Mouse (Mus musculus): Measurements from ENCODE around the gene Ppid. TPM values are rescaled to one million over a fixed set of nuclear protein-coding genes. Genes with fewer than 3 reads are reported as not detected.
A peak's percentile ranks its signal among the peaks of the same experiment; 100 is the strongest.

Gene Ppid
- 161 and 169 TPM in 2 replicates for polyA plus RNA-seq (2015; fragmentation: Nextera tagmentation; extraction: Ambion mirVana)

GRCm38 (mm10) chr3:79590863-79591792 is at the start of gene Ppid:
Gene Ppid (plus strand): TSS chr3:79591342.
- peak within 1 kb of the TSS; percentile 78 for H3K4me3 ChIP-seq (replicated peaks; ENCODE audit: low read length)
- peak within 1 kb of the TSS; percentile 89 for H3K4me2 ChIP-seq (ENCODE audit: low read length)
- H3K36me3 ChIP-seq (ENCODE audit: control insufficient read depth, insufficient read depth), result peaks cover 12% of the 10 kb centered on the region; the same call in 1 of the 2 replicates
- H3K9ac ChIP-seq (replicated peaks; ENCODE audit: low read depth, low read length), result peak within 1 kb of the TSS; percentile 77
- no peaks in the 10 kb centered on the region for H3K9me3 ChIP-seq (ENCODE audit: control insufficient read depth, low read length)
- no peaks in the 10 kb centered on the region for H3K27me3 ChIP-seq (replicated peaks; ENCODE audit: control insufficient read depth, insufficient read depth, low read length)
- ATAC-seq, result peak; percentile 91
- 4% methylated on average over 62 of the region's 63 CpGs for WGBS
- H3K27ac ChIP-seq (ENCODE audit: low read length), result peak within 1 kb of the TSS; percentile 63
- peaks cover 14% of the 10 kb centered on the region for H3K4me1 ChIP-seq (replicated peaks; ENCODE audit: control insufficient read depth, insufficient read depth, low read length)

GRCm38 (mm10) chr3:79542585-79542984 is 48.6 kb upstream of the Ppid start:
- H3K27ac ChIP-seq (ENCODE audit: low read length), result no peak overlapping the region
- no peaks in the 10 kb centered on the region for H3K9me3 ChIP-seq (ENCODE audit: control insufficient read depth, low read length)
- no peak overlapping the region for H3K4me2 ChIP-seq (ENCODE audit: low read length)
- no peak for ATAC-seq
- H3K27me3 ChIP-seq (replicated peaks; ENCODE audit: control insufficient read depth, insufficient read depth, low read length), result no peaks in the 10 kb centered on the region
- 52% methylated on average over 6 of the region's 6 CpGs for WGBS
- H3K4me3 ChIP-seq (replicated peaks; ENCODE audit: low read length), result no peak overlapping the region
- H3K36me3 ChIP-seq (ENCODE audit: control insufficient read depth, insufficient read depth), result no peaks in the 10 kb centered on the region
- H3K4me1 ChIP-seq (replicated peaks; ENCODE audit: control insufficient read depth, insufficient read depth, low read length), result no peaks in the 10 kb centered on the region
- no peak overlapping the region for H3K9ac ChIP-seq (replicated peaks; ENCODE audit: low read depth, low read length)

DNA sequence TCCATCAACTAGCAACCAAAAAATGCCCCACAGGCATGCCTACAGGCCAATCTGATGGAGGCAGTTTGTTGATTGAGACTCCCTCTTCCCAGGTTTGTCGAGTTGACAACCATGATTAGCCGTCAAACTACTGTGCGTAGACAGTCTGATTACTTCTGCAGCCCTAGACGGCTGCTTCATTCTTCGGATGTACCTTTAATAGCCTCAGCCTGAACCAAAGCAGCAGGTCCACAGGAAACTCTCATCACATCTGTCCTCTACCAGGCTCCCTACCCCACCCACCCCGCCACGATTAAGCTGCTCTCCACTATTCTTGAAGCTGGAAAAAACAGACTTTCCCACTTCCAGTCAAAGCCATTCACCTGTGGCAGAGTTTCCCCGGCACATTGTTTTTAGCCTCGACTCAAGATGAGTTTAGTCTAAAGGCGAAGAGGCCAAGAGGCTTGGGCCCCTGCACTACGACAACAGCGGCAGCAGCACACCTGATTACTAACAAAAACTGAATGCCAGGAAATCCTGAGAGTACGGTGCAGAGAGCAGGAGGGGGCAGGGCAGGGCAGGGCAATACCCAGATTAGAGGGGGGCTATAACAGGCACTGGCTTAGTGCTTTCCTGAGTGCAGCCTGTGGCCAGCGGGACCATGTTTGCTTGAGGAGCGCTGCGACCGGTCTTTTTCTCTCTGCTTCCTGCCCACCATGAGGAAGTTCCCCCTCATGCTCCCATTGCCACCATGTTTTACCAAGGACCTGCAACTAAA is 42.3 kb upstream of the Ppid start:
- 0 out of 2 replicates have a peak, but pooled peaks have one; percentile 15 for ATAC-seq
- WGBS, result 87% methylated on average over 17 of the region's 17 CpGs
- Histone ChIP-seq H3K4me3 (replicated peaks; ENCODE audit: low read length) (no peak overlapping the region), H3K27me3 (replicated peaks; ENCODE audit: control insufficient read depth, insufficient read depth, low read length) (no peaks in the 10 kb centered on the region), H3K36me3 (ENCODE audit: control insufficient read depth, insufficient read depth) (no peaks in the 10 kb centered on the region), H3K4me2 (ENCODE audit: low read length) (no peak overlapping the region), H3K27ac (ENCODE audit: low read length) (no peak overlapping the region), H3K4me1 (replicated peaks; ENCODE audit: control insufficient read depth, insufficient read depth, low read length) (no peaks in the 10 kb centered on the region), H3K9ac (replicated peaks; ENCODE audit: low read depth, low read length) (no peak overlapping the region), H3K9me3 (ENCODE audit: control insufficient read depth, low read length) (no peaks in the 10 kb centered on the region)

- peak; percentile 64 for ATAC-seq
- no peak overlapping the region for H3K9ac ChIP-seq (replicated peaks; ENCODE audit: low read depth, low read length)
- H3K27ac ChIP-seq (ENCODE audit: low read length), result no peak overlapping the region
- no peak overlapping the region for H3K4me2 ChIP-seq (ENCODE audit: low read length)
- H3K9me3 ChIP-seq (ENCODE audit: control insufficient read depth, low read length), result no peaks in the 10 kb centered on the region
- 72% methylated on average over 8 of the region's 8 CpGs for WGBS
- no peaks in the 10 kb centered on the region for H3K36me3 ChIP-seq (ENCODE audit: control insufficient read depth, insufficient read depth)
- H3K27me3 ChIP-seq (replicated peaks; ENCODE audit: control insufficient read depth, insufficient read depth, low read length), result no peaks in the 10 kb centered on the region
- H3K4me3 ChIP-seq (replicated peaks; ENCODE audit: low read length), result no peak overlapping the region
- H3K4me1 ChIP-seq (replicated peaks; ENCODE audit: control insufficient read depth, insufficient read depth, low read length), result no peaks in the 10 kb centered on the region
These were observed 41.3 kb upstream of the Ppid start for GRCm38 (mm10) chr3:79549751-79550393.

DNA sequence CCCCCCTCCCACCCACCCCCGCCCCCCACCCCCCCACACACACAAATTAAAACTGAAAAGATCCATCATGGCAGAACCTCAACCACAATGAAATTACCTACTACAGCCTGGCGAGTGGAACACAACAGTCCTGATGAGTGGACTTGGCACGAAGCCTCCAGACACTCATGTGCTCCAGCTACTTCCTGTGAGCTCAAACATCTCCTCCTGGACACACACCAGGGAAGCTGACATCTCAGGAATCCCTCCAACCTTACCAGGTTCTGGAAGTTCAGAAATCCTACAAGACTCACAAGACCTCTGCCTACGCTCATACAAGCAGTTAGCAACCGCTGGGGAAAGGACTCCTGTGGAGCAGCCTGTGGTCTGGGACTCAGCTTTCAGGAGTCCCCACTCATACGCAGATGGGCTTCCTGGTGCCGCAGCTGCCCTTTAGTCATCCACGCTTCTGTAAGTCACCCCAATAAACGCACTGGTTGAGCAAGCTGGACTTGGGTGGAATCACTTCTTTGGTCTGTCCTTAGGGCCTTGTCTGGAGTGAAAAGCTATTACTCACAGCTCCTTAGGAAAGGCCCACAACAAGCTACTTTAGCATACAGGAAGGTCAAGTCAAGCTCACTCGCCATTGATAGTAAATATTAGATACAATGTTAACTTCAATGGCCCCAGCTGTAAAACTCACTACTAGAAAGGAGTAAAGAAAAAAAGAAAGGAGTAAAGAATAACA is 39.2 kb upstream of the Ppid start:
- Histone ChIP-seq H3K27me3 (replicated peaks; ENCODE audit: control insufficient read depth, insufficient read depth, low read length) (no peaks in the 10 kb centered on the region), H3K4me3 (replicated peaks; ENCODE audit: low read length) (no peak overlapping the region), H3K27ac (ENCODE audit: low read length) (no peak overlapping the region), H3K9me3 (ENCODE audit: control insufficient read depth, low read length) (no peaks in the 10 kb centered on the region), H3K36me3 (ENCODE audit: control insufficient read depth, insufficient read depth) (no peaks in the 10 kb centered on the region), H3K9ac (replicated peaks; ENCODE audit: low read depth, low read length) (no peak overlapping the region), H3K4me1 (replicated peaks; ENCODE audit: control insufficient read depth, insufficient read depth, low read length) (no peaks in the 10 kb centered on the region), H3K4me2 (ENCODE audit: low read length) (no peak overlapping the region)
- no peak for ATAC-seq
- WGBS, result 83% methylated on average over 10 of the region's 10 CpGs

GRCm38 (mm10) chr3:79553779-79554178 is 37.4 kb upstream of the Ppid start:
- H3K27ac ChIP-seq (ENCODE audit: low read length), result no peak overlapping the region
- H3K9me3 ChIP-seq (ENCODE audit: control insufficient read depth, low read length), result no peaks in the 10 kb centered on the region
- no peak overlapping the region for H3K4me2 ChIP-seq (ENCODE audit: low read length)
- no peaks in the 10 kb centered on the region for H3K36me3 ChIP-seq (ENCODE audit: control insufficient read depth, insufficient read depth)
- no peak overlapping the region for H3K9ac ChIP-seq (replicated peaks; ENCODE audit: low read depth, low read length)
- WGBS, result 93% methylated on average over 3 of the region's 3 CpGs
- H3K27me3 ChIP-seq (replicated peaks; ENCODE audit: control insufficient read depth, insufficient read depth, low read length), result no peaks in the 10 kb centered on the region
- H3K4me1 ChIP-seq (replicated peaks; ENCODE audit: control insufficient read depth, insufficient read depth, low read length), result peaks cover 2% of the 10 kb centered on the region; the same call in 1 of the 2 replicates
- no peak for ATAC-seq
- no peak overlapping the region for H3K4me3 ChIP-seq (replicated peaks; ENCODE audit: low read length)

- Histone ChIP-seq H3K36me3 (ENCODE audit: control insufficient read depth, insufficient read depth) (no peaks in the 10 kb centered on the region), H3K4me2 (ENCODE audit: low read length) (no peak overlapping the region), H3K27ac (ENCODE audit: low read length) (no peak overlapping the region), H3K4me3 (replicated peaks; ENCODE audit: low read length) (no peak overlapping the region), H3K9me3 (ENCODE audit: control insufficient read depth, low read length) (no peaks in the 10 kb centered on the region), H3K9ac (replicated peaks; ENCODE audit: low read depth, low read length) (no peak overlapping the region), H3K4me1 (replicated peaks; ENCODE audit: control insufficient read depth, insufficient read depth, low read length) (peaks cover 5% of the 10 kb centered on the region; the same call in 1 of the 2 replicates), H3K27me3 (replicated peaks; ENCODE audit: control insufficient read depth, insufficient read depth, low read length) (no peaks in the 10 kb centered on the region)
- ATAC-seq, result no peak
- WGBS, result 80% methylated on average over 6 of the region's 6 CpGs
These were observed 36.1 kb upstream of the Ppid start for GRCm38 (mm10) chr3:79555061-79555460.

DNA sequence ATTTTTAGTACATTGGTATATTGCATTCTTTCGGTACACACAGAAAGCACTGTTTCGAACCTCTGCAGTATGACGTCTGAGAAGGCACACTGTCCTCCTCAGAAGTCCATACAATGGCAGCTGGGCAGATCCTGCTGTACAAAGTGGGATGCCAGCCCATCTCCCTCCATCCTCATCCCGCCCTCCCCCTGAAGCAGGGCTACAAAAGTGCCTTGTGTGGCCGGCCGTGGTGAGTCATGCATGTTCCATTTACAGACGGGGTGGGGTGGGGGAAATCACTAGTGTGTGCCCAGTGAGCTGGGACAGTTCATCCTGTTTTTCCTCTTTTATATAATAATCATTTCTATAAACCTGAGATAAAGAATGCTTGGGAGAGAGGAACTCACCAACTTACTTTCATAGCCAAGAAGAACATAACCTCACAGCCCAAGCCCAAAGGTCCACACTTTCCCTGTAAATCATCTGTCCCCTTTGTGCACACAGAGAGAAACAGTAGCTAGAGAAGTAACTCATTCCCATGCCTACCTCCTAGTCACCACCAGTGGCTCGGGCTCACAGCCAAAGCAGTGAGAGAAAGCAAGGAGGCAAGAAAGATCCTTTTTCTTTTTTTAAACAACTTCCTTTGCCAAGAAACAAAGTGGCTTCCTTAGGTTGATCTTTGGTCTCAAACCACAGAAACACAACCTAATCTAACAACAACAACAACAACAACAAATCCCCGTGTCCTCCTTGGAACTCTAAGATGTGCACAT is 31.9 kb upstream of the Ppid start:
- Histone ChIP-seq H3K9me3 (ENCODE audit: control insufficient read depth, low read length) (no peaks in the 10 kb centered on the region), H3K36me3 (ENCODE audit: control insufficient read depth, insufficient read depth) (no peaks in the 10 kb centered on the region), H3K4me2 (ENCODE audit: low read length) (no peak overlapping the region), H3K4me3 (replicated peaks; ENCODE audit: low read length) (no peak overlapping the region), H3K9ac (replicated peaks; ENCODE audit: low read depth, low read length) (no peak overlapping the region), H3K4me1 (replicated peaks; ENCODE audit: control insufficient read depth, insufficient read depth, low read length) (peaks cover 11% of the 10 kb centered on the region), H3K27me3 (replicated peaks; ENCODE audit: control insufficient read depth, insufficient read depth, low read length) (no peaks in the 10 kb centered on the region), H3K27ac (ENCODE audit: low read length) (peak overlapping the region; percentile 47; the same call in 1 of the 2 replicates)
- peak; percentile 60 for ATAC-seq
- WGBS, result 74% methylated on average over 9 of the region's 9 CpGs

All from forebrain, embryonic 16.5 days (tissue).